Mouse (Mus musculus) ovary, postnatal 10 days (tissue): ENCODE results near the gene Slc5a3.

ENCODE experiments used
- DNase-seq: peaks from one replicate; pipeline ENCODE4 v3.0.0; 2022; ENCODE audit warnings: low spot score

Slc5a3 gene

GRCm38 (mm10) chr16:92120899-92121531, 62.9 kb downstream of the Slc5a3 start:
- no peak for DNase-seq

GRCm38 (mm10) chr16:92127226-92127625, 69.1 kb downstream of the Slc5a3 start:
- no peak for DNase-seq

- DNase-seq, result no peak
These were observed 69.5 kb downstream of the Slc5a3 start for GRCm38 (mm10) chr16:92127666-92128065.

GRCm38 (mm10) chr16:92129843-92130242, 71.7 kb downstream of the Slc5a3 start:
- no peak for DNase-seq

- no peak for DNase-seq
These were observed 74.4 kb downstream of the Slc5a3 start for GRCm38 (mm10) chr16:92132511-92132910.

GRCm38 (mm10) chr16:92134148-92134764, 76.1 kb downstream of the Slc5a3 start:
- no peak for DNase-seq

- no peak for DNase-seq
These were observed 78.2 kb downstream of the Slc5a3 start for GRCm38 (mm10) chr16:92136275-92136674.
